Mouse (Mus musculus) cerebellum, adult 2 months (tissue): ENCODE results near the gene Cxcr2. TPM values are rescaled to one million over a fixed set of nuclear protein-coding genes. Genes with fewer than 3 reads are reported as not detected.

Source experiments
- DNase-seq, 2 experiments: peaks; one replicate each; pipeline ENCODE4 v3.0.0; 2021
- H3K27ac ChIP-seq: fragments of 200-500 bp; 2 replicates; pipeline ENCODE4 v1.5.1; 2012; ENCODE audit warnings: low read length, control low read depth, inconsistent platforms; ENCODE audit not compliant: insufficient read depth
- H3K27me3 ChIP-seq: fragments of 200-500 bp; 2 replicates; pipeline ENCODE4 v1.6.1; 2012; ENCODE audit warnings: inconsistent platforms, mild to moderate bottlenecking, low read length, moderate library complexity; ENCODE audit not compliant: control insufficient read depth, insufficient read depth
- H3K4me1 ChIP-seq: fragments of 200-500 bp; 2 replicates; pipeline ENCODE4 v1.6.1; 2011; ENCODE audit warnings: low read length; ENCODE audit not compliant: control insufficient read depth, insufficient read depth
- H3K4me3 ChIP-seq: fragments of 200-500 bp; replicated peaks from 2 replicates; pipeline ENCODE3; 2011; ENCODE audit warnings: mild to moderate bottlenecking, low read depth, low read length, control low read depth; ENCODE audit not compliant: insufficient read depth
- CTCF ChIP-seq: fragments of 200-500 bp; IDR thresholded peaks from 2 replicates; pipeline ENCODE4 v1.5.1; 2011; ENCODE audit warnings: low read depth, mild to moderate bottlenecking, control low read depth, low read length, moderate library complexity, borderline replicate concordance; ENCODE audit not compliant: insufficient read depth
- POLR2A ChIP-seq: fragments of 200-500 bp; IDR thresholded peaks from 2 replicates; pipeline ENCODE4 v1.6.1; 2011; ENCODE audit warnings: low read length, control low read depth, borderline replicate concordance; ENCODE audit not compliant: insufficient read depth
- WGBS: fragments of 180-500 bp; shearing (Covaris S2); methylation state at CpG from one replicate; pipeline ENCODE4 v1.1.7; 2018; 5-methylcytosine and 5-hydroxymethylcytosine counted together
- polyA plus RNA-seq: library from polyadenylated mRNA; depleted of rRNA; stranded (reverse); fragments of >200 nt; gene quantifications from 2 replicates; pipeline ENCODE4 v1.2.3, GENCODE M21; 2012

Cxcr2 gene
- polyA plus RNA-seq, 1 experiment: 0.15 TPM

DNA sequence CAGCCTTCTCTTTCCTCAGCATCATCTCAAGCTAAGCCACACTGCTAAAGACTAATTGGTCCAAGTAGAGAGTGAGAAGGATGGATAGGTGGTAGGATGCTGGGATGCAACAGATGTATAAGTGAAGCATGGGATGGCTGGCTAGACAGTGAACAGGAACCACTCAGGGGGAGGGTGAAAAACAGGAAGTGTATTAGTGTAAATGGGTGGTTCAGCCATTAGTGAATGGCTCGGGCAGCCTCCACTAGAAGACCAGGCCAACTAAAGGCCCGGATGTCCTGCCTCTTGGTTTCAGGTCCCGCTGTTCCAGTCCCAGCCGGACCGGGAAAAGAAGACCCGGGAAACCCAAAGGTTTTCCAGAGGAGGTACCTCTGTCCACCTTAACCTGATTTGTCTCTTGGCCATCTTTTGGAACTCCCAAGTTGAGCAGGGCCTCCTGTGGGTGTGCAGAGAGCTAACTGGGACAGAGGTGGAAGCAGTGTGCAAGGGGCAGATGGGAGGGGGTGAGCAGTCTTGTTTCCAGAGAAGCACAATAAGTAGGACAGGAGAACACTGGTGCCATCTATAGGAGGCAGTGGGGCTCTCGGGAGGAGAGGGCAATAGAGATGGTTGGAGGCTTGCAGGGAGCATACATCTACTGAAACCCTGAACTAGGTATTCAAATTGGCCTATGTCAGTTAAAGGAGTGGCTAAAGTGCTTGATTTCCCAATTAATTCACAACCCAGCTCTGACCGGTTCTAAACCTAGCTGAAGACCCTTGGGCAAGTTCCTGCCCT lies 22.7 kb upstream of the Cxcr2 start:
- Histone ChIP-seq H3K27ac (no peak overlapping the region), H3K4me1 (0 out of 2 replicates have a peak, but pooled peaks cover 4% of the 10 kb centered on the region), H3K27me3 (no peaks in the 10 kb centered on the region), H3K4me3 (no peak overlapping the region)
- DNase-seq: no peak
- 89% methylated on average over 8 of the region's 8 CpGs for WGBS
- TF ChIP-seq POLR2A: no peak
- TF ChIP-seq CTCF: no peak

DNA sequence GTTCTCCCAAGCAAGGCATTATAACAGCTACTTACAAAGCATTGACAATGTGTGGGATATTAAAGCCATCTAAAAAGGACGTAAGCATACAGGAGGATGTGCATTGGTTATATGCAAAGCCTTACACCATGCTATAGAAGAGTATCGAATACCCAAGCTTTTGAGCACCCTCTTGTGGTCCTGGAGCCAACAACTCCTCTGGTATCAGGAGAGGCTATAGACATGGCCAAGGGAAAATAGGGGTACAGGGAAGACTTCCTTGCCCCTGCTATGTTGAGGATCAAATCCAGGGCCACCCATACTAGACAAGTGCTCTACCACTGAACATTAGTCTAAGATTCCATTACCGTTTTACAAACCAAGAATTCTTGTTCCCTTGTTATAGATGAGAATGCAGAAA lies 21.8 kb upstream of the Cxcr2 start:
- H3K4me3 ChIP-seq: no peak overlapping the region
- 0 out of 2 replicates have a peak, but pooled peaks cover 4% of the 10 kb centered on the region for H3K4me1 ChIP-seq
- no peak overlapping the region for H3K27ac ChIP-seq
- no peak for DNase-seq
- TF ChIP-seq POLR2A: no peak
- no peak for TF ChIP-seq CTCF
- WGBS: 74% methylated on average over 3 of the region's 3 CpGs
- no peaks in the 10 kb centered on the region for H3K27me3 ChIP-seq

DNA sequence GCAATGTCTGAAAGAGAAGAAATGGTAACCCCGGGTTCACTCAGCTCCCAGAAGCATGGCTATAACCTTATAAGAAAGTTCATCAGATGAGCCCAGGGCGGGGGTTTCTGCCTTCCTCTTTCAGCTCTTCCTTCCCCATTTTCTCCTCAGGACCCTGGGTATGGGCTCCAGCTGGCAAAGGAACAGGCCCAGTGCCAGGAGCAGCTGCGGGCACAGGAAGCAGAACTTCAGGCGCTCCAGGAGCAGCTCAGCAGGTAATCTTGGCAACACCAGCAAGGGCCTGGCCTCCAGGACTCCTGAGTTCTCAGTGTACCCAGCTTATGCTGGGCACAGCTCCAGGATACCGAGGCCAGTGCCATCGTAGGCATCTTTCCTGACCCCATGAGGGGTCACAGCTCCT lies 19.8 kb upstream of the Cxcr2 start:
- TF ChIP-seq POLR2A (no peak), CTCF (no peak)
- no peaks in the 10 kb centered on the region for H3K27me3 ChIP-seq
- H3K4me3 ChIP-seq: no peak overlapping the region
- DNase-seq: no peak
- 28% methylated on average over 6 of the region's 6 CpGs for WGBS
- 0 out of 2 replicates have a peak, but pooled peaks cover 4% of the 10 kb centered on the region for H3K4me1 ChIP-seq
- no peak overlapping the region for H3K27ac ChIP-seq

DNA sequence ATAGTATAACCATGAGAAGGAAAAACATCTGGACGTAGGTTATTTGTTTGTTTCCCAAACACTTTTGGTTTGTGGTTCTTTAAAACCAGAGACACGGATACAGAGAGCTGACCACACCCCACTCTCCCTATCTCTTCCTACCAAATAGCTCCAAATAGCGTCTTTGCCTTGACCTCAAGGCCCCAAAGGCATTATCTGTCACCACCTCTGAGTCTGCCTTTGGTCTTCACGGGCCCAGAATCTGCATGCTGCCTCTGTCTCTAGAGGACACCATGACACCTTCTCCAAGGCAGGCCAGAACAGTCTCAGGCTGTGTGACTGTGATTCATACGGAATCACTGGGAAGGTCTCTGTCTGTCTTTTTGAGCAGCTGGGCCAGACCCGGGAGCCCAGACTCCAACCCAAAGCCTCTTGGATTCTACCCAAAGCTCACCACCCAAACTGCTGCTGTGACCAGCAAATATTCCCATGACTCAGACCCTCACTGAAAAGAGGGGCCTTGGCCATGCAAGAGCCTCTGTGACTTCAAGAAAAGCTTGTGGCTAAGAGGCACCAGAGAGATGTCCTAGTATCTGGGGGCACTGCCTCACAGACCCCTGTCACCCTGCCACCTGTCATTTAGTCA lies 18.4 kb upstream of the Cxcr2 start:
- TF ChIP-seq POLR2A: no peak
- no peak for TF ChIP-seq CTCF
- H3K27ac ChIP-seq: no peak overlapping the region
- 0 out of 2 replicates have a peak, but pooled peaks cover 4% of the 10 kb centered on the region for H3K4me1 ChIP-seq
- 67% methylated on average over 6 of the region's 6 CpGs for WGBS
- DNase-seq: no peak
- H3K27me3 ChIP-seq: no peaks in the 10 kb centered on the region; the same call in 1 of the 2 replicates
- H3K4me3 ChIP-seq: no peak overlapping the region

DNA sequence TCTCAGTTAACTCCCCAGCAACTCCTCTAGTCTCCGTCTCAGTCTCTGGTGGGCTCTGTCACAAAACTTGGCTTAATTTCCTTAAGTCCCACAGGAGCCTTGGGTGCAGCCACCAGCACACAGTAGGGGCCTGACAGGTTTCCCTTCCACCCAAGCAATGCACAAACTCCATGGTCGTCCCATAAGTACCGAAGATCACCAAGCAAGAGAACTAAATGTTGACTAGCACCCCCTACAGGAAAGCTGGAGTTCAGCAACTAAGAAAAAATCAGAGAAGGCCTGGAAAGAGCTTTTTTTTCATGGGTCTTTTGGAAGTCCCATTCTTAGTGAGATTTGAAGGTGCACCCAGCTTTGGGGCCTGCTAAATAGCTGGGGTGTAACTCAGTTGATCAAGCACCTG lies 14.4 kb upstream of the Cxcr2 start:
- DNase-seq: no peak
- Histone ChIP-seq H3K27me3 (no peaks in the 10 kb centered on the region; the same call in 1 of the 2 replicates), H3K4me1 (no peaks in the 10 kb centered on the region), H3K4me3 (no peak overlapping the region), H3K27ac (no peak overlapping the region)
- TF ChIP-seq POLR2A (no peak), CTCF (no peak)
- 54% methylated on average over 3 of the region's 3 CpGs for WGBS

DNA sequence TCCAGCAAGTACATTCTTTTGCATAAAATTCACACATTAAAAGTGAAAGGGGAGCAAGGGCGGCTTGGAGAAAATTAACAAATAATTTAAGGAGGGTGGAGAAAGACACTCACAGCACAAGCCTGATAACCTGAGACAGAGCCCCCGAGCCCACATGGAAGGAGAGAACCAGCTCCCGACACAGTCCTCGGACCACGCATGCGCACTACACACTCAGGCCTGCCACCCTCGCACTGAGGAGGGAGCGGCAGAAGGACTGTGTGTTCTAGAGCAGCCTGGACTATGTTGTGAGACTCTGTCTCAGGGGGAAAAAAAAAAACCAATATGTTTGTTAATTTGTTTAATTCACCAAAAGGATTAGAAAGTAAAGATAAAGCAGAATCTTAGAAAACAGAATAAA lies 12.0 kb upstream of the Cxcr2 start:
- no peak for TF ChIP-seq CTCF
- TF ChIP-seq POLR2A: no peak
- Histone ChIP-seq H3K27ac (no peak overlapping the region), H3K4me1 (no peaks in the 10 kb centered on the region), H3K4me3 (no peak overlapping the region), H3K27me3 (no peaks in the 10 kb centered on the region; the same call in 1 of the 2 replicates)
- DNase-seq: no peak
- 81% methylated on average over 8 of the region's 8 CpGs for WGBS

DNA sequence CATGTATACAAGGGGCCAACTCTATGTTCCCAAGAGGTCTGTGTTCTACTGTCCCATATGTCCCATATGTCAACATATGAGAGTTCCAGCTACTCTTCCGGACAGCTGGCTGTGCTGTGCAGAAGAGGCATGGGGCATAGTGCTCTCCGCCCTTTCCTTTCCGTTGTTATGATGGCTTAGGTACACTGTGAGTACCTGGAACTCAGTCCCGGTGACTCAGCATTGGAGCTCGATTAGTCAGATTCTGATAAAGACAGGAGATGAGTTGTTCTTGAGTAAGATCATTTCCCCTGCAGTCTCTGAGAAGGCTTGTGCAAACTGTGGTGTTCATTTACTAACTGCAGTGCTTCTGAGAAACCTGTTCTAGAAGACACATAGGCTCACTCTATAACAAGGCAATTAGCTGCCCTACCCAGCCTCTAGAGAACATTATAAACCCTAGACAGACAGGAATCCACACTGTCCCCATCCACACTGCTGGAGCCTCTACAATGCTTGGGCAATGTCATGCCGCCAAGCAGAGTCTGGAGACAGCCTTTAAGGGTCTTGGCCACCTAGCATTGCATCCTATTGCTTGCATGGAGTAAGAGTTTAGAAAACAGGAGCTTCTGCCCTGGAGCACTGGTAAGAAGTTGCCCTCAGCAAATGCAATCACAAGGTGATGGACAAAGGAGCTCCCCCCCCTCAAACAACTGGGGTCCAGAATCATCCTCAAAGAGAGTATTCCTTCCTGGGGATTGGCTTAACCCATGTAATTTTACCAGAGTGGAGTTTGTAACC lies 4.5 kb upstream of the Cxcr2 start:
- Histone ChIP-seq H3K27ac (no peak overlapping the region), H3K4me3 (no peak overlapping the region), H3K27me3 (no peaks in the 10 kb centered on the region), H3K4me1 (no peaks in the 10 kb centered on the region)
- WGBS: 85% methylated on average over 6 of the region's 6 CpGs
- TF ChIP-seq POLR2A: no peak
- TF ChIP-seq CTCF: no peak
- no peak for DNase-seq
